Mouse (Mus musculus): ENCODE data around the gene Atp5d. TPM values are rescaled to one million over a fixed set of nuclear protein-coding genes. Genes with fewer than 3 reads are reported as not detected.

The Atp5d gene
- polyA plus RNA-seq, 1 experiment from 2014 or later, result 465 TPM

- 50% methylated on average over 1 of the region's 1 CpGs for WGBS
- no peak for ATAC-seq (ENCODE audit: insufficient number of reproducible peaks, insufficient read depth, low FRiP score, low TSS enrichment, low read depth)
- peak overlapping the region; percentile 50; the same call in 1 of the 2 replicates for H3K27ac ChIP-seq
Observed at GRCm38 (mm10) chr10:80117736-80118135, 20.7 kb upstream of the Atp5d start.

DNA sequence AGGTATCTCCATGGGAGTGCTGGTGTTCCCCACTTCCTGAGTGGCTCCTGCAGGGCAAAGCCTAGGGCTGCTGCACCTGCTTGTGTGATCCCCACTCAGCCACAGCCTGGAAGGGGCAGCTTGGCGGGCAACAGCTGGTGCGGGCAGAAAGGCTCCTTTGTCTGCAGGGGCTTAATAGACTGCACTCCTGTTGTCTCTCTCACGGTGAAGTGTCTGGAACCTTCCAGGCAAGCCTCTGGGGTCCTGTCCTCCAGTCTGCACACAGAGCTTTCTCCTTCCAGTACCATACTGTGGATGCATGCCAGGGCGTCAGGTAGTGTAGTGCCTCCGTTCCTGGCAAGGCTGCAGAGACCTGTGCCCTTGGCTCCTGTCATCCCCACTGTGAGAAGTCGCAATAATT is 19.9 kb upstream of the Atp5d start:
- Histone ChIP-seq H3K36me3 (peaks cover 57% of the 10 kb centered on the region), H3K4me1 (replicated peaks) (peaks cover 34% of the 10 kb centered on the region), H3K27ac (no peak overlapping the region), H3K4me2 (peak overlapping the region; percentile 93), H3K9me3 (no peaks in the 10 kb centered on the region), H3K9ac (replicated peaks) (no peak overlapping the region), H3K4me3 (replicated peaks) (peak overlapping the region; percentile 92; the same call in 1 of the 2 replicates), H3K27me3 (no peaks in the 10 kb centered on the region)
- no peak for ATAC-seq (ENCODE audit: insufficient number of reproducible peaks, insufficient read depth, low FRiP score, low TSS enrichment, low read depth)
- WGBS, result 81% methylated on average over 6 of the region's 6 CpGs

More at GRCm38 (mm10) chr10:80117736-80118135, 20.7 kb upstream of the Atp5d start:
- Histone ChIP-seq H3K36me3 (peaks cover 48% of the 10 kb centered on the region), H3K4me3 (replicated peaks) (peak overlapping the region; percentile 92), H3K9me3 (no peaks in the 10 kb centered on the region), H3K9ac (replicated peaks) (peak overlapping the region; percentile 90), H3K27me3 (no peaks in the 10 kb centered on the region), H3K4me2 (peak overlapping the region; percentile 93), H3K4me1 (replicated peaks) (peaks cover 34% of the 10 kb centered on the region)

DNA sequence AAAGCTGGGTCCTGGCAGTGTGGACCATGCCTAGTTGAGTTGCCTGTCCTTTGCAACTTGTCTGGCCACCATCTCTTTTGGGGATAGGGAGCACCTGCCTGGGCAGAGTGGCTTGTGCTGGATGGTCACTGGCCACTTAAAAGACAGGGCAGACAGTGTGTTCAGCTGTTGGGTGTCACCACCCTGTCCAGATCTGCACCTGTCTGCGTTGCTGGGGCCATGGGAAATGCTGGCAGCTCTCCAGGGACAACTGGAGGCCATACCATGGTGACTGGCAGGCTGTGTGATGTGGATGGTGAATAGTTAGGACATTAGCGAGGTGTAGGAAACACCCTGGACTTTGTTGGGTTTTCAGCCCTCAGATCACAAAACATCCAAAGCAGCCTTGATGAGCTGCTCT is 18.3 kb upstream of the Atp5d start:
- Histone ChIP-seq H3K36me3 (peaks cover 72% of the 10 kb centered on the region), H3K4me2 (no peak overlapping the region), H3K27me3 (no peaks in the 10 kb centered on the region), H3K9me3 (no peaks in the 10 kb centered on the region), H3K27ac (no peak overlapping the region), H3K4me3 (replicated peaks) (no peak overlapping the region), H3K9ac (replicated peaks) (peak overlapping the region; percentile 27; the same call in 1 of the 2 replicates), H3K4me1 (replicated peaks) (peaks cover 29% of the 10 kb centered on the region)
- ATAC-seq (ENCODE audit: insufficient number of reproducible peaks, insufficient read depth, low FRiP score, low TSS enrichment, low read depth), result no peak
- 89% methylated on average over 2 of the region's 2 CpGs for WGBS

DNA sequence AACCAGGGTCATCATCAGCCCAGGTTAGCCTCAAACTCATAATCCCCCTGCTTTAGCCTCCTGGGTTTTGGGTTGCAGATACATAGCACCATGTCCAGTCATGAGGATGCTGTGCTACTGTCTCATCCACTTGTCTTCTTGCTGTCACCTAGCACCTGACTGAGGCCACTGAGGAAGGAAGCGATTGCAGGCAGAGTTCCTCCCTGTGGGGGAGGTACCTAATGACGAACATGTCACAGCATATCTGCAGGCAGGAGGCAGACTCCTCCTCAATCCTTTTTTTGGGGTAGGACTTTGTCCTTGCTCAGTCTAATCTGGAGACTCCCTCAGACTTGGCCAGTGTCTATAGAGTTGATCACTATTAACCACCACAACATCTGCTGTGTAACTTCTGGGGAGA is 16.8 kb upstream of the Atp5d start:
- no peak overlapping the region for H3K27ac ChIP-seq
- no peak overlapping the region for H3K9ac ChIP-seq (replicated peaks)
- H3K4me3 ChIP-seq (replicated peaks), result no peak overlapping the region
- no peak for ATAC-seq (ENCODE audit: insufficient number of reproducible peaks, insufficient read depth, low FRiP score, low TSS enrichment, low read depth)
- H3K4me2 ChIP-seq, result no peak overlapping the region
- no peaks in the 10 kb centered on the region for H3K9me3 ChIP-seq
- H3K36me3 ChIP-seq, result peaks cover 87% of the 10 kb centered on the region
- peaks cover 27% of the 10 kb centered on the region for H3K4me1 ChIP-seq (replicated peaks)
- WGBS, result 85% methylated on average over 2 of the region's 2 CpGs
- no peaks in the 10 kb centered on the region for H3K27me3 ChIP-seq

DNA sequence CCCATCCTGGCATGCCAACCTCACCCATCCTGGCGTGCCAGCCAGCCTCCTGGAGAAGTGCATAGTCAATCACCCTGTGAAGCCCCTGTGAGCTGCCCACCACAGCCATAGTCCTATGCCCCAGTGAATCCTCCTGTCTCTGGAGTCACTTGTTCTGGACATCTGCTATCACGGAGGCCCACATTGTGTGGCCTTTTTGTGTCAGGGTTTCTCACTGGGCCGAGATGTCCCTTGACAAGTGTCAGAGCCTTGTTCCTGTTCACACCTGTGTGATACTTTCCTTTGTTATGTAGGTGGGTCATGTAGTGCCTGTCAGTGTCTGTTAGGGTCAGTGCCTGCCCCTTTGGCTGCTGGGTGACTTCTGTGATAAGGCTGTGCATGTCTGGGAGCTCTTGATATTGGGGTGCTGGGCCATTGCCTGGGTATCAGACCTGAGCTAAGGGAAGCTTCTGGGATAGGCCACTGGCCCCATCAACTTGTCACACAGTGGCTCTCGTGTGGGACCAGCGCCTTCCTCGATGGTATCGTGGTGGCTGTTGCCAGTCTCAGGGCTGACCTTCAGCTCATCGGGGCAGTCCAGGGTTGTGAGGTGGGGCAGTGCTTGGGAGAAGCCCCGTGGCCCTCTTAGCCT is 14.4 kb upstream of the Atp5d start:
- Histone ChIP-seq H3K4me2 (no peak overlapping the region), H3K4me3 (replicated peaks) (no peak overlapping the region), H3K9ac (replicated peaks) (0 out of 2 replicates have a peak overlapping the region, but pooled peaks have one; percentile 19), H3K9me3 (no peaks in the 10 kb centered on the region), H3K36me3 (peaks cover 98% of the 10 kb centered on the region), H3K27me3 (no peaks in the 10 kb centered on the region), H3K4me1 (replicated peaks) (0 out of 2 replicates have a peak, but pooled peaks cover 3% of the 10 kb centered on the region), H3K27ac (no peak overlapping the region)
- no peak for ATAC-seq (ENCODE audit: insufficient number of reproducible peaks, insufficient read depth, low FRiP score, low TSS enrichment, low read depth)
- WGBS, result 88% methylated on average over 9 of the region's 9 CpGs

DNA sequence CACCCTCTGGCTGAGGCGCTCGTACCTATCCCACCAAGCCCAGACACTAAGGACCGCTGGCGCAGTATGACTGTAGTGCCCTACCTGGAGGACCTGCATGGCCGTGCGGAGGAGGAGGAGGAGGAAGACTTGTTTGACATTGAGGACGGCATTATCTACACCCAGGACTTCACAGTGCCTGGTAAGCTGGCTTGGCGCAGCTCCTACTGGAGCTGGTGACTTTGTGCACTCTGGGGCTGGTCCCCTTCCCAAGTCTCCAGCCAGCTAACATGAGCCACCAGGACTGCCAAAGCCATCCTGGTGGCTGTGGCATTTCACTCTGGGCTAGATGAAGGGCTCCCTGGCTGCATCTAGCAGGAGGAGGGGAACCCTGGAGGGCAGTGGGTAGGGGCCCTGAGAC is 10.5 kb upstream of the Atp5d start:
- Histone ChIP-seq H3K4me2 (no peak overlapping the region), H3K27me3 (peaks cover 11% of the 10 kb centered on the region; the same call in 1 of the 2 replicates), H3K9ac (replicated peaks) (no peak overlapping the region), H3K4me1 (replicated peaks) (peaks cover 14% of the 10 kb centered on the region), H3K27ac (no peak overlapping the region), H3K36me3 (peaks cover 100% of the 10 kb centered on the region), H3K4me3 (replicated peaks) (0 out of 2 replicates have a peak overlapping the region, but pooled peaks have one; percentile 1), H3K9me3 (no peaks in the 10 kb centered on the region)
- 94% methylated on average over 8 of the region's 8 CpGs for whole genome bisulfite sequencing
- ATAC-seq (ENCODE audit: insufficient number of reproducible peaks, insufficient read depth, low FRiP score, low TSS enrichment, low read depth), result no peak

GRCm38 (mm10) chr10:80129846-80130245 is 8.6 kb upstream of the Atp5d start:
- Histone ChIP-seq H3K9ac (replicated peaks) (no peak overlapping the region), H3K4me1 (replicated peaks) (peaks cover 14% of the 10 kb centered on the region), H3K9me3 (no peaks in the 10 kb centered on the region), H3K4me3 (replicated peaks) (no peak overlapping the region), H3K27ac (no peak overlapping the region), H3K36me3 (peaks cover 99% of the 10 kb centered on the region), H3K4me2 (no peak overlapping the region), H3K27me3 (peaks cover 17% of the 10 kb centered on the region)
- no peak for ATAC-seq (ENCODE audit: insufficient number of reproducible peaks, insufficient read depth, low FRiP score, low TSS enrichment, low read depth)
- WGBS, result 96% methylated on average over 9 of the region's 9 CpGs

DNA sequence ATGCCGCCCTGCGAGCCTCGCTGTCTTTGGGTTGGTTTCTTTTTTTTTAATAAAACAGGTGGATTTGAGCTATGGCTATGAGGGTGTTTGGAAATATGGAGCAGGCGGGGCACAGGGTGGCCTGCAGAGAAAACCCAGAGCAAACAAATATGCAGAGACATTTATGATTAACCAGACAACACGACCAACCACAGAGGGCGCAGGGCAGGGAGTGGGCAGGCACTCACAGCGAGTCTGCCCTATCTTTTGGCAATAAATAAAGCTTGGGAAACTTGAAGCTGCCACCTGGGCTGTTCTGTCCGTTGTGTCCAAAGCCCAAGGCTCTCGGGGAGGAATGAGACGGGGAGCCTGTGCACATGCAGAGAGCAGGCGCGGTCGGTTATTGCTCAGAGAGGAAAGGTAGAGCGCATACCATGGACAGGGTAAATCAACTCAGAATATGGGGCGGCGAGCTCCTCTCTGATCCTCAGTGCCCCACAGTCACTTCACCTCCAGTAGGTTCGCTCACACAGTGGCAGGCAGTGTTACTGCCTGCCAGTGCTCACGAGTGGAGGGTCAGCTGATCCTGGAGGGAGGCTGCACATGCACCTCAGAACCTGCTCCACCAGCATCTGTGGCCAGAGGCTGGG is 7.9 kb upstream of the Atp5d start:
- Histone ChIP-seq H3K4me2 (peak overlapping the region; percentile 56; the same call in 1 of the 2 replicates), H3K27me3 (peaks cover 24% of the 10 kb centered on the region), H3K9ac (replicated peaks) (no peak overlapping the region; the same call in 1 of the 2 replicates), H3K9me3 (no peaks in the 10 kb centered on the region), H3K4me3 (replicated peaks) (no peak overlapping the region), H3K36me3 (peaks cover 95% of the 10 kb centered on the region), H3K4me1 (replicated peaks) (peaks cover 14% of the 10 kb centered on the region), H3K27ac (no peak overlapping the region)
- no peak for ATAC-seq (ENCODE audit: insufficient number of reproducible peaks, insufficient read depth, low FRiP score, low TSS enrichment, low read depth)
- 81% methylated on average over 18 of the region's 18 CpGs for WGBS

- WGBS, result 17% methylated on average over 55 of the region's 55 CpGs
- ATAC-seq (ENCODE audit: insufficient number of reproducible peaks, insufficient read depth, low FRiP score, low TSS enrichment, low read depth), result no peak
- peak overlapping the region; percentile 50 for H3K9ac ChIP-seq (replicated peaks)
- H3K27me3 ChIP-seq, result peaks cover 33% of the 10 kb centered on the region
- H3K4me3 ChIP-seq (replicated peaks), result peak overlapping the region; percentile 25
- peaks cover 90% of the 10 kb centered on the region for H3K36me3 ChIP-seq
- H3K4me2 ChIP-seq, result peak overlapping the region; percentile 56
- 0 out of 2 replicates have a peak, but pooled peaks cover 5% of the 10 kb centered on the region for H3K9me3 ChIP-seq
- 0 out of 2 replicates have a peak overlapping the region, but pooled peaks have one; percentile 35 for H3K27ac ChIP-seq
- H3K4me1 ChIP-seq (replicated peaks), result peaks cover 17% of the 10 kb centered on the region
Observed at GRCm38 (mm10) chr10:80131316-80131951, 7.0 kb upstream of the Atp5d start.

GRCm38 (mm10) chr10:80131952-80132350 is 6.5 kb upstream of the Atp5d start:
- H3K27ac ChIP-seq, result 0 out of 2 replicates have a peak overlapping the region, but pooled peaks have one; percentile 35
- ATAC-seq (ENCODE audit: insufficient number of reproducible peaks, insufficient read depth, low FRiP score, low TSS enrichment, low read depth), result no peak
- peak overlapping the region; percentile 50 for H3K9ac ChIP-seq (replicated peaks)

GRCm38 (mm10) chr10:80133226-80133849 is 5.1 kb upstream of the Atp5d start:
- Histone ChIP-seq H3K4me2 (no peak overlapping the region), H3K9me3 (0 out of 2 replicates have a peak, but pooled peaks cover 5% of the 10 kb centered on the region), H3K4me3 (replicated peaks) (no peak overlapping the region), H3K9ac (replicated peaks) (no peak overlapping the region), H3K4me1 (replicated peaks) (peaks cover 36% of the 10 kb centered on the region), H3K27ac (no peak overlapping the region), H3K27me3 (peaks cover 52% of the 10 kb centered on the region), H3K36me3 (peaks cover 71% of the 10 kb centered on the region)
- WGBS, result 77% methylated on average over 8 of the region's 8 CpGs
- no peak for ATAC-seq (ENCODE audit: insufficient number of reproducible peaks, insufficient read depth, low FRiP score, low TSS enrichment, low read depth)

More at GRCm38 (mm10) chr10:80131952-80132350, 6.5 kb upstream of the Atp5d start:
- WGBS, result 34% methylated on average over 27 of the region's 27 CpGs
- Histone ChIP-seq H3K4me3 (replicated peaks) (peak overlapping the region; percentile 25), H3K36me3 (peaks cover 85% of the 10 kb centered on the region), H3K9me3 (0 out of 2 replicates have a peak, but pooled peaks cover 5% of the 10 kb centered on the region), H3K4me2 (peak overlapping the region; percentile 56), H3K27me3 (peaks cover 38% of the 10 kb centered on the region), H3K4me1 (replicated peaks) (peaks cover 23% of the 10 kb centered on the region)
